Mouse (Mus musculus): ENCODE measurements at regions not wholly inside any gene's neighbourhood (a gene's known extent, or its start where the extent isn't known, plus 50 kb on each side); places are given as distances from the start of the nearest gene placed in this dataset.

GRCm38 (mm10) chr2:159138603-159139002 is 344.0 kb downstream of the Dhx35 start:
- DNase-seq (ENCODE audit: low spot score) (no peak), ATAC-seq (ENCODE audit: low FRiP score) (no peak)
- TF ChIP-seq CTCF (IDR thresholded peaks at IDR 0.05), result no peak
- H3K9me3 ChIP-seq (ENCODE audit: low read length), result no peaks in the 10 kb centered on the region
- H3K4me3 ChIP-seq (ENCODE audit: low read depth, low read length), result no peak overlapping the region
- no peaks in the 10 kb centered on the region for H3K36me3 ChIP-seq (ENCODE audit: insufficient read depth, low read length)
- no peak overlapping the region for H3K9ac ChIP-seq (replicated peaks; ENCODE audit: low read length, poor library complexity, severe bottlenecking)
- H3K27ac ChIP-seq (ENCODE audit: low read depth, low read length), result no peak overlapping the region
- 100% methylated on average over 2 of the region's 2 CpGs for WGBS
- H3K4me2 ChIP-seq (ENCODE audit: low read depth, low read length, poor library complexity, severe bottlenecking), result no peak overlapping the region
- H3K27me3 ChIP-seq (ENCODE audit: insufficient read depth, low read length), result no peaks in the 10 kb centered on the region
- H3K4me1 ChIP-seq (ENCODE audit: insufficient read depth, low read length), result no peaks in the 10 kb centered on the region

DNA sequence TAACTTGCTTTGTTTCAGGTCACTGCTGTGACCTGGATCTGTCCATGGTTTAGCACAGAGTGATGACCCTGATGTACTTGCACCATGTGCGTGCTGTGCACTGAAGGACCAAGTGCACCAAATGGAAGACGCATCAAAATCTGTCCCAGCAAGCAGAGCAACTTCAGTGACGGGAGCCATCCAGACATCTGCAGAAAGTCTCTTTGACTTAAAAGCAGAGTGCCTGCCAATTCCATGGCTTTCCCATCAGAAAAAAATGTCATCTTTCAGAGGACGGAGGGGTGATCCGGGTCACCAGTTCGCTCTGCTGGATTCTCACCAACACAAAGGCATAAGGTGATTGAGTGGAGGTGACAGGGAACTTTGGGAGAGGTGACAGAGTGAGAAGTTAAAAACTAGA is 351.4 kb downstream of the Dhx35 start:
- Histone ChIP-seq H3K4me3 (ENCODE audit: low read depth, low read length) (no peak overlapping the region), H3K27ac (ENCODE audit: low read depth, low read length) (no peak overlapping the region), H3K9me3 (ENCODE audit: low read length) (no peaks in the 10 kb centered on the region), H3K4me2 (ENCODE audit: low read depth, low read length, poor library complexity, severe bottlenecking) (no peak overlapping the region), H3K36me3 (ENCODE audit: insufficient read depth, low read length) (no peaks in the 10 kb centered on the region), H3K27me3 (ENCODE audit: insufficient read depth, low read length) (no peaks in the 10 kb centered on the region), H3K4me1 (ENCODE audit: insufficient read depth, low read length) (no peaks in the 10 kb centered on the region), H3K9ac (replicated peaks; ENCODE audit: low read length, poor library complexity, severe bottlenecking) (no peak overlapping the region)
- no peak for DNase-seq (ENCODE audit: low spot score)
- no peak for TF ChIP-seq CTCF (IDR thresholded peaks at IDR 0.05)
- no peak for ATAC-seq (ENCODE audit: low FRiP score)
- WGBS, result 89% methylated on average over 6 of the region's 6 CpGs

- H3K9ac ChIP-seq (replicated peaks; ENCODE audit: low read length, poor library complexity, severe bottlenecking), result no peak overlapping the region
- ATAC-seq (ENCODE audit: low FRiP score), result no peak
- H3K4me3 ChIP-seq (ENCODE audit: low read depth, low read length), result no peak overlapping the region
- peak; percentile 30 for DNase-seq (ENCODE audit: low spot score)
- 50% methylated on average over 7 of the region's 7 CpGs for WGBS
- no peaks in the 10 kb centered on the region for H3K4me1 ChIP-seq (ENCODE audit: insufficient read depth, low read length)
- H3K36me3 ChIP-seq (ENCODE audit: insufficient read depth, low read length), result no peaks in the 10 kb centered on the region
- TF ChIP-seq CTCF (IDR thresholded peaks at IDR 0.05), result peak; percentile 69
- no peak overlapping the region for H3K27ac ChIP-seq (ENCODE audit: low read depth, low read length)
- H3K9me3 ChIP-seq (ENCODE audit: low read length), result no peaks in the 10 kb centered on the region
- H3K27me3 ChIP-seq (ENCODE audit: insufficient read depth, low read length), result no peaks in the 10 kb centered on the region
- no peak overlapping the region for H3K4me2 ChIP-seq (ENCODE audit: low read depth, low read length, poor library complexity, severe bottlenecking)
Measured at GRCm38 (mm10) chr2:159163985-159164384, 369.4 kb downstream of the Dhx35 start.

GRCm38 (mm10) chr2:159168553-159169064 is 374.0 kb downstream of the Dhx35 start:
- ATAC-seq (ENCODE audit: low FRiP score), result no peak
- H3K9me3 ChIP-seq (ENCODE audit: low read length), result no peaks in the 10 kb centered on the region
- H3K9ac ChIP-seq (replicated peaks; ENCODE audit: low read length, poor library complexity, severe bottlenecking), result no peak overlapping the region
- WGBS, result 66% methylated on average over 7 of the region's 7 CpGs
- DNase-seq (ENCODE audit: low spot score), result no peak
- no peaks in the 10 kb centered on the region for H3K4me1 ChIP-seq (ENCODE audit: insufficient read depth, low read length)
- no peak overlapping the region for H3K4me2 ChIP-seq (ENCODE audit: low read depth, low read length, poor library complexity, severe bottlenecking)
- H3K27ac ChIP-seq (ENCODE audit: low read depth, low read length), result no peak overlapping the region
- no peaks in the 10 kb centered on the region for H3K27me3 ChIP-seq (ENCODE audit: insufficient read depth, low read length)
- no peak overlapping the region for H3K4me3 ChIP-seq (ENCODE audit: low read depth, low read length)
- no peaks in the 10 kb centered on the region for H3K36me3 ChIP-seq (ENCODE audit: insufficient read depth, low read length)
- TF ChIP-seq CTCF (IDR thresholded peaks at IDR 0.05), result no peak

DNA sequence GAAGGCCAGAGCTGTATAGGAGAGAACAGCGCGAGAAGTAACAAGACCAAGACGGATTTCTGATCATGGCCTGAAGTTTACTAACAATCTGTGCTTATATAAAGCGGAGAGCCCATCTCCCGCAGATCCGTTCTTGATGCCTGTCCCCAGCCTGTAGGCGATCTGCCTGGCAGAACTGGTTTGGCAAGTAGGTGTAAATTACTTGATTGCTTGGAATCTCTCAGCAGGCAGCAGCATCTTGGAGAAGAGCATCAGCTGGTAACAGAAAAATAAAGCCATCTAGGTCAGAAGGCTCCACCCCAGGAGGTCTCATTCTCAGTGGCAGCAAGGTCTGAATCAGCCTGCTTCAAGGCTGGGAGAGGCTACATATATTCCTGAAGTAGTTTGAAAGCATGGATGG is 401.5 kb downstream of the Dhx35 start:
- WGBS, result 58% methylated on average over 7 of the region's 7 CpGs
- no peak overlapping the region for H3K27ac ChIP-seq (ENCODE audit: low read depth, low read length)
- no peaks in the 10 kb centered on the region for H3K36me3 ChIP-seq (ENCODE audit: insufficient read depth, low read length)
- H3K27me3 ChIP-seq (ENCODE audit: insufficient read depth, low read length), result no peaks in the 10 kb centered on the region
- no peak for TF ChIP-seq CTCF (IDR thresholded peaks at IDR 0.05)
- DNase-seq (ENCODE audit: low spot score) (peak; percentile 4), ATAC-seq (ENCODE audit: low FRiP score) (no peak)
- no peak overlapping the region for H3K9ac ChIP-seq (replicated peaks; ENCODE audit: low read length, poor library complexity, severe bottlenecking)
- no peaks in the 10 kb centered on the region for H3K4me1 ChIP-seq (ENCODE audit: insufficient read depth, low read length)
- no peak overlapping the region for H3K4me3 ChIP-seq (ENCODE audit: low read depth, low read length)
- no peak overlapping the region for H3K4me2 ChIP-seq (ENCODE audit: low read depth, low read length, poor library complexity, severe bottlenecking)
- H3K9me3 ChIP-seq (ENCODE audit: low read length), result no peaks in the 10 kb centered on the region

DNA sequence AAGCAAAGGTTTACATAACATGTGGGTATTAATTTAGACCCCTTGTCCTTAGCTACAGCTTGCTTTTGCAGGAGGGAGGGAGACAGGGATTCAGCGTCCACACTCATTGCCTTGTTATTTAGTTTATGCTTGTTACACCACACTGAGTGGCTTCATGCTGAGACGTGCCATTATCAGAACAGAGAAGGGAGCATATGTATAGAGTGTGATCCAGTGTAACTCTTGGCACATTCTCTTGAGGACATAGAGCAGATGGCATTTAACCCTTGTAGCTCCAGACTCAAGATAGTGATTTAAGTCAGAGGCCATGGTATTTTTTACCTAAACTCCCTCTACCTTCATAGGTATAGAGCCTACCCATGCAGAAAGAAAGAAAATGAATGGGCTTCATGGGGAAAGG is 437.7 kb downstream of the Dhx35 start:
- Histone ChIP-seq H3K4me2 (ENCODE audit: low read depth, low read length, poor library complexity, severe bottlenecking) (no peak overlapping the region), H3K27me3 (ENCODE audit: insufficient read depth, low read length) (no peaks in the 10 kb centered on the region), H3K36me3 (ENCODE audit: insufficient read depth, low read length) (no peaks in the 10 kb centered on the region), H3K9me3 (ENCODE audit: low read length) (no peaks in the 10 kb centered on the region), H3K27ac (ENCODE audit: low read depth, low read length) (no peak overlapping the region), H3K4me3 (ENCODE audit: low read depth, low read length) (no peak overlapping the region), H3K9ac (replicated peaks; ENCODE audit: low read length, poor library complexity, severe bottlenecking) (no peak overlapping the region), H3K4me1 (ENCODE audit: insufficient read depth, low read length) (no peaks in the 10 kb centered on the region)
- peak; percentile 41 for DNase-seq (ENCODE audit: low spot score)
- no peak for ATAC-seq (ENCODE audit: low FRiP score)
- no peak for TF ChIP-seq CTCF (IDR thresholded peaks at IDR 0.05)
- 44% methylated on average over 2 of the region's 2 CpGs for WGBS

Measured in midbrain, postnatal 0 days (tissue).